Mouse (Mus musculus): ENCODE data around the gene Gm45717.

DNA sequence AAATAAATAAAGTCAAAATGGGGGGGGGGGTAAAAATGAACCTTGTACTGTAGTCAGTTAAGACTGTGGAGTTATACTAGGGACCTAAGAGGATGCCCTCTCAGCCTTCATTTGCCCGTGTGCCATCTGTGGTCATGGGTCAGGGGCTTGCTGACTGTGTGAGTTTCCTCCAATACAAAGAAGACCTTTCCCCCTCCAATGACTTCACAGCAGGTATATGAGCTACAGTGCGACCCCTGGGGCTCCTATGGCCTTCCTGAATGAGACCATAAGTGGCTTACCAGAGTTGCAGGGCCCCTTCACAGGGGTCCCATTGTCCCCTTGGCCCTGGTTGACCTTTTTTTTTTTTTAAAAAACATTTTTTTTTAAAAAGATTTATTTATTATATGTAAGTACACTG lies 5.7 kb upstream of the Gm45717 start:
- TF ChIP-seq EP300 (IDR thresholded peaks at IDR 0.05; ENCODE audit: low read depth): no peak
- no peak for TF ChIP-seq CTCF (IDR thresholded peaks at IDR 0.05; ENCODE audit: low read depth)

All from liver, embryonic 14.5 days (tissue).